Mouse (Mus musculus) stomach, embryonic 14.5 days (tissue): ENCODE data around the gene F5. TPM values are rescaled to one million over a fixed set of nuclear protein-coding genes. Genes with fewer than 3 reads are reported as not detected.

Experiments
- ATAC-seq: fragments of 200-750 bp; cut with Nextera tagmentation; 2 replicates; pipeline ENCODE4 v1.8.0; 2017; ENCODE audit warnings: low read depth, moderate TSS enrichment; ENCODE audit not compliant: insufficient number of reproducible peaks, insufficient read depth, low FRiP score
- H3K27ac ChIP-seq: fragments of 300-500 bp; sonication (generic); 2 replicates; pipeline ENCODE4 v1.5.1; 2014; ENCODE audit warnings: mild to moderate bottlenecking, low read length, moderate library complexity, mixed read lengths
- H3K27me3 ChIP-seq: fragments of 300-500 bp; sonication (generic); 2 replicates; pipeline ENCODE4 v1.6.1; 2014; ENCODE audit warnings: low read length, control low read depth, mixed read lengths; ENCODE audit not compliant: control insufficient read depth, insufficient read depth
- H3K36me3 ChIP-seq: fragments of 300-500 bp; sonication (generic); 2 replicates; pipeline ENCODE4 v1.6.1; 2014; ENCODE audit warnings: mild to moderate bottlenecking, control low read depth, low read length, moderate library complexity, mixed read lengths; ENCODE audit not compliant: control insufficient read depth, insufficient read depth
- H3K4me1 ChIP-seq: fragments of 300-500 bp; sonication (generic); 2 replicates; pipeline ENCODE4 v1.6.1; 2014; ENCODE audit warnings: low read length, control low read depth, mixed read lengths; ENCODE audit not compliant: control insufficient read depth, insufficient read depth
- H3K4me2 ChIP-seq: fragments of 300-500 bp; sonication (generic); replicated peaks from 2 replicates; pipeline ENCODE4 v1.6.1; 2014; ENCODE audit warnings: low read depth, low read length, control low read depth
- H3K4me3 ChIP-seq: fragments of 300-500 bp; sonication (generic); 2 replicates; pipeline ENCODE4 v1.5.1; 2014; ENCODE audit warnings: low read depth, low read length, control low read depth
- H3K9ac ChIP-seq: fragments of 300-500 bp; sonication (generic); replicated peaks from 2 replicates; pipeline ENCODE4 v1.6.1; 2014; ENCODE audit warnings: low read depth, mild to moderate bottlenecking, control low read depth, low read length, moderate library complexity, mixed read lengths
- H3K9me3 ChIP-seq: fragments of 300-500 bp; sonication (generic); 2 replicates; pipeline ENCODE4 v1.6.1; 2016; ENCODE audit warnings: low read depth, low read length, control low read depth; ENCODE audit not compliant: control insufficient read depth
- WGBS: fragments of 180-500 bp; shearing (Covaris S2); extraction: QIAGEN DNeasy Blood & Tissue Kit; methylation state at CpG from one replicate; pipeline ENCODE4 v1.1.7; 2014; 5-methylcytosine and 5-hydroxymethylcytosine counted together
- polyA plus RNA-seq: library from polyadenylated mRNA; unstranded; fragments of >200 nt; fragmentation: Nextera tagmentation; extraction: Ambion mirVana; gene quantifications from 2 replicates; pipeline ENCODE4 v1.2.1, GENCODE M21; 2014

The F5 gene
- polyA plus RNA-seq, 1 experiment from 2014 or later: 0.54 TPM

DNA sequence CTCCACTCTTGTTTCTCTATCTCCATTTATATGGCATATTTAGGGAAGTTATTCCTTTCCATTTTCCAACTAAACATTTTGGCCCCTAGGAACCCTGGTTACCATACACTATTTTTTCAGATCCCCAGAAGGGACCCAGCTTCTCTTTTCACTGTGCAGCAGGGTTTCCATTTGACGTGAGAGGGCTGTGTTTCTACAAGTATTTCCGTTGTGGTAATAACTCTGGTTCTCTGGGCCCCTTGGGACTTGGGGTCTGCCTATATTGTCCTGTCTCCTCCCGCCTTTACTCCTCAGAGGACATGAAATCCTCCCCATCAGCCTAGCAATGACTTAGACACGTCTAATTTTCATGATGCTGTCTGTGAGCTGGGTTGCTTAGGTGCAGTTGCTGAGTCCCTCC is 12.2 kb upstream of the F5 start:
- no peak overlapping the region for H3K27ac ChIP-seq
- H3K9ac ChIP-seq: no peak overlapping the region
- H3K4me3 ChIP-seq: no peak overlapping the region
- no peak overlapping the region for H3K4me2 ChIP-seq
- H3K9me3 ChIP-seq: no peaks in the 10 kb centered on the region
- WGBS: 69% methylated on average over 4 of the region's 4 CpGs
- H3K4me1 ChIP-seq: no peaks in the 10 kb centered on the region
- no peaks in the 10 kb centered on the region for H3K27me3 ChIP-seq
- no peaks in the 10 kb centered on the region for H3K36me3 ChIP-seq
- ATAC-seq: no peak

DNA sequence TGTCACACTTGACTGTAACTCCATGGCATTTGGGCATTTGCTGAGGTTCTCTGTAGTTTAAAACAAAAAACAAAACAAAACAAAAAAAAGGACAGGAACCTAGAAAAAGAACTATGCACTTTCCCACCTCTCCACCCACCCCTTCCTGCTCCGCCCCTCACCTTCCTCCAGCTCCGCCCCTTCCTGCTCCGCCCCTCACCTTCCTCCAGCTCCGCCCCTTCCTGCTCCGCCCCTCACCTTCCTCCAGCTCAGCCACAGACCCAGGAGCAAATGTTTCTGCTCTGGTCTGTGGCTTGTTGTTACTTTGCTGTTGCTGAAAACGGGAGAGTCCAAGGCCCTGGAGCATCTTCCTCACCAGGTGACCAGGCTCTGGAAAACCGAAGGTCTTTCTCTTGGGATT is 2.6 kb upstream of the F5 start:
- Histone ChIP-seq H3K9me3 (no peaks in the 10 kb centered on the region), H3K27ac (no peak overlapping the region), H3K4me3 (no peak overlapping the region), H3K27me3 (no peaks in the 10 kb centered on the region), H3K36me3 (no peaks in the 10 kb centered on the region), H3K9ac (no peak overlapping the region), H3K4me2 (no peak overlapping the region), H3K4me1 (0 out of 2 replicates have a peak, but pooled peaks cover 8% of the 10 kb centered on the region)
- ATAC-seq: no peak
- WGBS: 94% methylated on average over 7 of the region's 7 CpGs

DNA sequence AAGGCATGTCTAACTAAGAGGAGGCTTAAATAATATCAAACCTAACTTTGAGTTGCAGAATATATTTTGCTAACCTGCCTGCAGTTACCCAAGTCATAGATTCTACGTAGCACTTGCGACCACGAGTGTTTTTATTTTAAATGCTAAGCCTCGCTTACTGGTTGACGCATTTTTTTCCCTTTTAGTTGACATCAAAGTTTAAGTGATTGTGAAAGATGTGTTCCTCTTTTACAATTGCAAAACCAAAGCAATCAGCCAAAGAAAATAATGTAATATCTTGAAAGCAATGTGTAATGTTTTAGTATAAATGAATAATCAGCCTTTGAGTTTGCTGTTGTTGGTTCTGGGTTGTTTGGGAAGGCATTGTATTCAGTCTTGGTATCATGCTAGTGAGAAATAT is 1.2 kb downstream of the F5 start:
- no peak for ATAC-seq
- H3K36me3 ChIP-seq: no peaks in the 10 kb centered on the region
- H3K9me3 ChIP-seq: no peaks in the 10 kb centered on the region
- no peak overlapping the region for H3K27ac ChIP-seq
- H3K27me3 ChIP-seq: no peaks in the 10 kb centered on the region
- 88% methylated on average over 5 of the region's 5 CpGs for WGBS
- no peak overlapping the region for H3K9ac ChIP-seq
- H3K4me1 ChIP-seq: 0 out of 2 replicates have a peak, but pooled peaks cover 4% of the 10 kb centered on the region
- H3K4me3 ChIP-seq: no peak overlapping the region
- H3K4me2 ChIP-seq: no peak overlapping the region

DNA sequence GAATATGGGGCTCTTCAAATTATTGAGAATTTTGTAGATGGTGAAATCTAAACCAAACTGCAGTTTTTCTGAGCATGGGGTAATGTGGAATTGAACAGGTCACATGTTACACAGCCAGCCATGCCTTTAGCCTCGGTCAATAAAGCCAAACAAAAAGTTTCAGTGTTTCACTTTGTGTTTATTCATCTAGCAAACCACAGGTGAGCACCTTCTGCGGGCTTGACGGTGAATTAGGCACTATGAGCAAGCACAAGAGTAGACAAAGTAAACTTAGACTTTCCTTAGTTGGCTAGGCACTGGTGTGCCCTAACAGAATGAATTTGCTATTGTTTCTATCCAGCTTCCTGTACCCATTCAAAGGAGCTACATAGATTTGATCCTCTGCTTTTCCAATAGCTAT is 3.3 kb downstream of the F5 start:
- H3K4me3 ChIP-seq: no peak overlapping the region
- no peak overlapping the region for H3K4me2 ChIP-seq
- no peaks in the 10 kb centered on the region for H3K27me3 ChIP-seq
- H3K9ac ChIP-seq: no peak overlapping the region
- H3K27ac ChIP-seq: no peak overlapping the region
- WGBS: 57% methylated on average over 3 of the region's 3 CpGs
- H3K4me1 ChIP-seq: 0 out of 2 replicates have a peak, but pooled peaks cover 4% of the 10 kb centered on the region
- peak; percentile 61; the same call in 1 of the 2 replicates for ATAC-seq
- H3K36me3 ChIP-seq: no peaks in the 10 kb centered on the region
- no peaks in the 10 kb centered on the region for H3K9me3 ChIP-seq

DNA sequence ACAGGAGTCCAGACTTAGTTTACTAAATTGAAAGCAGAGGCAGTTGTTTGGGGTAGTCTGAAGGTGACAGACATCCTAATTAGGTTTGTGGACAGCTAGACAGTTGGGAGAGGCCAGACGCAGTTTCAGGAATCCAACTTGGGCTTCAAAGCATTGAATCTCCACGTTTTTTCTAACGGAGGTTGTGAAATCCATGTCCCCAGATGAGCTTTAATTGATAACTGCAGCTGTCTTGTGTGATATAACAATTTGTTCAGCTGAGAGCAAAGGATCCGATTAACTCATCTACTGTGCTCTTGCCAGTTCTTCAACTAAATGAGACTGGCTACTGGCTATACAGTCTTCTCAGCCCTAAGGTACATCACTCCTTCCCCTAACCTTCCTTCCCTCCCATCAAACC is 6.9 kb downstream of the F5 start:
- Histone ChIP-seq H3K4me1 (no peaks in the 10 kb centered on the region), H3K27ac (no peak overlapping the region), H3K4me3 (no peak overlapping the region), H3K4me2 (no peak overlapping the region), H3K27me3 (no peaks in the 10 kb centered on the region), H3K9me3 (no peaks in the 10 kb centered on the region), H3K36me3 (no peaks in the 10 kb centered on the region), H3K9ac (no peak overlapping the region)
- WGBS: 69% methylated on average over 4 of the region's 4 CpGs
- no peak for ATAC-seq

DNA sequence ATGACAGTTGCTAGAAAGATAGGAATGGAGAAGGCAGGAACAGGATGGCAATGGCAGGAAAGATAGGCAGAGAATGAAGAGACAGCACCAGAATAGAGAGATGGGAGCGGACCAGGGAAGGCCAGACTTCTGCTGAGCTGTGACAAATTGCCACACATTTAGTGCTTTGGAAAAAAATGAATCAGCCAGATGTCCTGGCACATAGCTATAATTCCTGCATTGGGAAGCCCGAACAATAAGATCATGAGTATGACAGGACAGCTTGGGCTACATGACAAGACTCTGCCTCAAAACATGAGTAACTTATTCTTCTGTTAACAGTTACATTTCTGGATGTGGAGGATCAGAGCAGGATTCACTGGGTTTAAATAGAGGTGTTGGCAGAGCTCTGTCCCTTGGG is 8.1 kb downstream of the F5 start:
- Histone ChIP-seq H3K4me3 (no peak overlapping the region), H3K9ac (no peak overlapping the region), H3K9me3 (no peaks in the 10 kb centered on the region), H3K36me3 (no peaks in the 10 kb centered on the region), H3K4me2 (no peak overlapping the region), H3K27me3 (no peaks in the 10 kb centered on the region), H3K27ac (no peak overlapping the region), H3K4me1 (no peaks in the 10 kb centered on the region)
- no peak for ATAC-seq
- WGBS: 83% methylated on average over 2 of the region's 2 CpGs

DNA sequence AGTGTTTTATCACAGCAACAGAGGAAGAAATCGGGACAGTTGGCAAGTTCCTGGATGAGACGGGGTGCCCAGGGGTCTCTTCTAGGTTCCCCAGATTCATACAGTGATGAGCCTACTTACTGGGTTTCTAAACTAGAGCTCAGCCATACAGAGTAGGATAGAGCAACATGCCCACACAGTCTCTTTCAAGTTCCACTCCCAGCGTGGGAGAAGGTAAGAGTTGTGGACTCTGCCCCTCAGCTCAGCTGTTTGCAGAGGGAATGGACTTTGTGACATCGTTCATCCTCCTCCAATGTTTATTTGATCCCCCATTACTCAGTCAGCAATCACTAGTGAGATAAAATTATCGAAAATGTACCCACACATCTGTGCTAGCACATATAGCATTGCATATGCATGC is 11.1 kb downstream of the F5 start:
- Histone ChIP-seq H3K9me3 (no peaks in the 10 kb centered on the region), H3K4me3 (no peak overlapping the region), H3K9ac (no peak overlapping the region), H3K27me3 (no peaks in the 10 kb centered on the region), H3K27ac (no peak overlapping the region), H3K36me3 (no peaks in the 10 kb centered on the region), H3K4me2 (no peak overlapping the region), H3K4me1 (no peaks in the 10 kb centered on the region)
- 73% methylated on average over 5 of the region's 5 CpGs for WGBS
- no peak for ATAC-seq

DNA sequence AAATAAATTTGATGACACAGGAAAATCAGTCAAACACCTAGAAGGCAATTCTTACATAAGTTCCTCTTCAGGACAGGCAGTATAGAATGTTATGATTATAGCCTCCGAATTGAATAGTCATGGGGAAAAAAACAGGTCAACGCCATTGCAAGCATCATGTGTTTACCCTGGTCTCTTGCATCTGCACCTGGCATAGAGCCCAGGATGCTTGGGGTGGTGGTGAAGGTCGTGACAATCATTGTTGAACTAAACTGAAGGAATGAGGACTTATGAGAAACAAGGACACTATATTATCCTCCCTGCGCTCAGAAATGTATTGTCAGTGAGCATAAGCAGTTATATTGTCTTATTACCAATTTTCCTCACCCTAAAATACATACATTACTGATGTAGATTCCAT is 17.2 kb downstream of the F5 start:
- no peaks in the 10 kb centered on the region for H3K27me3 ChIP-seq
- no peak overlapping the region for H3K4me2 ChIP-seq
- H3K36me3 ChIP-seq: no peaks in the 10 kb centered on the region
- no peak overlapping the region for H3K9ac ChIP-seq
- 72% methylated on average over 4 of the region's 4 CpGs for WGBS
- H3K27ac ChIP-seq: no peak overlapping the region
- no peak for ATAC-seq
- H3K4me1 ChIP-seq: no peaks in the 10 kb centered on the region
- H3K4me3 ChIP-seq: no peak overlapping the region
- no peaks in the 10 kb centered on the region for H3K9me3 ChIP-seq

DNA sequence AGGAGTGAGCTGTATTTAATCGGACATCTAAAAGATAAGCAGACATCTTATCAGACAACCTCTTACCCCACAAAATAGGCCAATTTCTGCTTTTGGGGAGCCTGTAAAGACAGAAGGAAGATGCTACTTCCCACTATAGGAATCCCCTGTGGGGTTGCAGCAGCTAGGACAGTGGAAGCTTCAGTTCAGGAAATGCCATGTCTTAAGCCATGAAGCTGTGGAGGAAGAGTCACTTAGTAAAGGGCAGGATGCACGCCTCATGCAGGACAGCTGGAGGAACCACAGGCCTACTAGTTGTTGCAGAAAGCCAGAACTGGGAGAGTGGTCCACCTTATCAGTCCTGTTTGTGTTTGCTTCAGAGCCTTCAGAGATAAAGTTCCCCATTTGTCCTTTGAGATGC is 18.8 kb downstream of the F5 start:
- Histone ChIP-seq H3K4me2 (no peak overlapping the region), H3K9ac (no peak overlapping the region), H3K27me3 (no peaks in the 10 kb centered on the region), H3K9me3 (no peaks in the 10 kb centered on the region), H3K36me3 (no peaks in the 10 kb centered on the region), H3K4me3 (no peak overlapping the region), H3K27ac (no peak overlapping the region), H3K4me1 (no peaks in the 10 kb centered on the region)
- no peak for ATAC-seq
- WGBS: 76% methylated on average over 2 of the region's 2 CpGs
